Mouse (Mus musculus) mature B cell (primary cell): ENCODE data around the gene Morn3.

ENCODE experiments used
- in situ Hi-C: fragments of 300-500 bp; cut with MboI; formaldehyde crosslinking; loops from 2 replicates; pipeline ENCODE4 v1.14.3; 2019

Gene Morn3

GRCm38 (mm10) chr5:123046916-123047315 is at the start of gene Morn3:
Gene Morn3, minus strand, starts transcription at chr5:123047016.
- in situ Hi-C loops: no loop called here

GRCm38 (mm10) chr5:123096299-123096698 is 49.5 kb upstream of the Morn3 start:
- in situ Hi-C loops: no loop called here

- in situ Hi-C loops: no loop called here
Observed at GRCm38 (mm10) chr5:123094238-123094991, 47.6 kb upstream of the Morn3 start.

GRCm38 (mm10) chr5:123093077-123093633 is 46.3 kb upstream of the Morn3 start:
- in situ Hi-C loops: no loop called here

GRCm38 (mm10) chr5:123090560-123091306 is 43.9 kb upstream of the Morn3 start:
- in situ Hi-C loops: no loop called here

- in situ Hi-C loops: no loop called here
Observed at GRCm38 (mm10) chr5:123088784-123089183, 42.0 kb upstream of the Morn3 start.

- in situ Hi-C loops: no loop called here
Observed at GRCm38 (mm10) chr5:123086501-123086900, 39.7 kb upstream of the Morn3 start.

GRCm38 (mm10) chr5:123083340-123084050 is 36.7 kb upstream of the Morn3 start:
- in situ Hi-C loops: no loop called here

GRCm38 (mm10) chr5:123080510-123080909 is 33.7 kb upstream of the Morn3 start:
- in situ Hi-C loops: no loop called here

GRCm38 (mm10) chr5:123080041-123080440 is 33.2 kb upstream of the Morn3 start:
- in situ Hi-C loops: no loop called here

- in situ Hi-C loops: no loop called here
Observed at GRCm38 (mm10) chr5:123079568-123079967, 32.8 kb upstream of the Morn3 start.

- in situ Hi-C loops: no loop called here
Observed at GRCm38 (mm10) chr5:123076419-123077281, 29.8 kb upstream of the Morn3 start.

GRCm38 (mm10) chr5:123075576-123076418 is 29.0 kb upstream of the Morn3 start:
- in situ Hi-C loops: no loop called here

- in situ Hi-C loops: no loop called here
Observed at GRCm38 (mm10) chr5:123068714-123069113, 21.9 kb upstream of the Morn3 start.

GRCm38 (mm10) chr5:123068115-123068514 is 21.3 kb upstream of the Morn3 start, which contains the start of gene Tmem120b:
Gene Tmem120b, plus strand, starts transcription at chr5:123068415.
- in situ Hi-C loops: no loop called here

- in situ Hi-C loops: no loop called here
Observed at GRCm38 (mm10) chr5:123067395-123067995, 20.7 kb upstream of the Morn3 start.

GRCm38 (mm10) chr5:123064207-123064606 is 17.4 kb upstream of the Morn3 start:
- in situ Hi-C loops: loop anchor here (5.0 kb wide), 1 partner anchor 68 kb away; the partner anchor contains the start of gene Rhof

- in situ Hi-C loops: loop anchor here (5.0 kb wide), 1 partner anchor 69 kb away; the partner anchor contains the start of gene Rhof
Observed at GRCm38 (mm10) chr5:123063141-123063540, 16.3 kb upstream of the Morn3 start.

GRCm38 (mm10) chr5:123061402-123061749 is 14.6 kb upstream of the Morn3 start:
- in situ Hi-C loops: loop anchor here (5.0 kb wide), 1 partner anchor 71 kb away; the partner anchor contains the start of gene Rhof
